Mouse (Mus musculus): ENCODE measurements around the gene Nr3c2.

- TF ChIP-seq CTCF (IDR thresholded peaks at IDR 0.05; ENCODE audit: borderline replicate concordance, insufficient read depth, low read depth, low read length) (no peak), POLR2A (IDR thresholded peaks at IDR 0.05; ENCODE audit: borderline replicate concordance, insufficient read depth, low read length) (no peak)
Measured at GRCm38 (mm10) chr8:77011985-77012384, 112.7 kb downstream of the Nr3c2 start.

Measured in cerebellum, adult 2 months (tissue).